Mouse (Mus musculus): ENCODE data around the gene Clptm1.

- TF ChIP-seq EP300 (IDR thresholded peaks at IDR 0.05; ENCODE audit: low read depth), result no peak
- TF ChIP-seq CTCF (IDR thresholded peaks at IDR 0.05; ENCODE audit: low read depth), result peak; percentile 66
These were observed 48.4 kb upstream of the Clptm1 start for GRCm38 (mm10) chr7:19713196-19713595.
